Comparison of ENCODE assay signal across 8 mouse cellular contexts in the genomic region with DNA sequence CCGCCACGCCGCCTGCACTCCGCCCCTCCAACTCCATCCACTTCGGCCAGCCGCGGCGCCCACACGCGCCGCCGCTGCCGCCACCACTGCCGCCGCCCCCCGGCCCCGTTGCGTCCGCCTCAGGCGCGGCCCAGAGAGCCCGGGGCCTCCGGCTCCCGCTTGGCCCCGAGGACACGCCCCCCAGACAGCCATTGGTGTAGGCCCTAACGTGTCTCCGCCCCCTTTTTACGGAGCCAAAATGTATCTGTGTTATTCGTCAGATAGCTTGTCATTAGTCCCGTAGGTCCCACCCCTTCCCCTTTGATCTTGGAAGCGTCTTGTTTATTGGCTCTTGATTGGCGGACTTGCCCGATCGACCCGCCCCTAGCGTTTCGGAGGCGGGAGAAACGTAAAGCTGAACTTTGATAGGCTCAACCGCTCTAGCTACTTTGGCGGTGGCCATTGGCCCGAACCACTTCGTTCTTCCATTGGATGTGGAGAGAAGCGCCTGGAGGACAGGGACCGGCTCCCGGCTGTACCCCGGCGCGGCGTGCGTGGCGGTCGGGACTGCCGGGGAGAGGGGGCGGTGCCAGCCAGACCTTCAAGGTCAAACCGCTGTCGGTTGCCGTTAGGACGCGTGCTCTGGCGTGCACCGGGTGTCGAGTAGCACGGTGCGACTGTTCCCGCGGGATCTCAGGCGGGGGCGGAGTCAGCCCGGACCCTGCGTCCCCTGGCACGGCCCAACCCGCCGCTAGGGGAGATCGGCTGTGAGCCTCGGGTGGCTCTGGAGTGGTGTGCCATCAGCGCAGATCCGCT. TPM values are rescaled to one million over a fixed set of nuclear protein-coding genes. Genes with fewer than 3 reads are reported as not detected.
DNase-seq lines count a peak whose midpoint lies in the region; ATAC-seq and TF ChIP-seq lines count a peak whose summit lies in the region.

A gene (minus strand): TSS at position 152 of the 795 bp plus-strand sequence.

- H3K4me2 ChIP-seq in forebrain, embryonic 13.5 days = peak within 1 kb of the TSS; percentile 87
- H3K4me2 ChIP-seq in liver, postnatal 0 days (ENCODE audit: low read depth, low read length) = peak within 1 kb of the TSS; percentile 96
- H3K4me2 ChIP-seq in neural tube, embryonic 14.5 days (ENCODE audit: low read depth, low read length) = peak within 1 kb of the TSS; percentile 74

- intact Hi-C loops in heart, postnatal 10 days (cut with DNase I) = loop anchor here (1.0 kb wide), 1 partner anchor 14 kb away; a partner anchor contains a TSS

- no peaks in the 10 kb centered on the region for H3K9me3 ChIP-seq in ES-Bruce4 (replicated peaks; ENCODE audit: control insufficient read depth, insufficient read depth, low read length, poor library complexity, severe bottlenecking)
- H3K9me3 ChIP-seq in forebrain, embryonic 13.5 days (replicated peaks) = no peaks in the 10 kb centered on the region
- H3K9me3 ChIP-seq in liver, postnatal 0 days (ENCODE audit: low read length) = no peaks in the 10 kb centered on the region
- H3K9me3 ChIP-seq in neural tube, embryonic 14.5 days (ENCODE audit: control insufficient read depth, low read length) = no peaks in the 10 kb centered on the region

- TF ChIP-seq POLR2A in ES-Bruce4 (IDR thresholded peaks at IDR 0.05; ENCODE audit: insufficient read depth, low read length) = peak; percentile 91

- peaks cover 2% of the 10 kb centered on the region for H3K4me1 ChIP-seq in ES-Bruce4 (ENCODE audit: control insufficient read depth, insufficient read depth, low read length)
- peaks cover 28% of the 10 kb centered on the region for H3K4me1 ChIP-seq in forebrain, embryonic 13.5 days
- H3K4me1 ChIP-seq in liver, postnatal 0 days (ENCODE audit: insufficient read depth) = peaks cover 39% of the 10 kb centered on the region
- peaks cover 9% of the 10 kb centered on the region; the same call in 1 of the 2 replicates for H3K4me1 ChIP-seq in neural tube, embryonic 14.5 days (ENCODE audit: control insufficient read depth, insufficient read depth, low read length)

- H3K9ac ChIP-seq in ES-Bruce4 (ENCODE audit: low read depth, poor library complexity, severe bottlenecking) = peak within 1 kb of the TSS; percentile 86
- peak within 1 kb of the TSS; percentile 93 for H3K9ac ChIP-seq in forebrain, embryonic 13.5 days
- peak within 1 kb of the TSS; percentile 88 for H3K9ac ChIP-seq in liver, postnatal 0 days (replicated peaks)
- peak within 1 kb of the TSS; percentile 83 for H3K9ac ChIP-seq in neural tube, embryonic 14.5 days (replicated peaks; ENCODE audit: low read depth, low read length)

- peak; percentile 95 for ATAC-seq in cerebellum, adult (ENCODE audit: insufficient number of reproducible peaks, low FRiP score, low TSS enrichment)
- peak; percentile 98 for ATAC-seq in forebrain, embryonic 13.5 days
- ATAC-seq in liver, postnatal 0 days = peak; percentile 91
- peak; percentile 97 for ATAC-seq in neural tube, embryonic 14.5 days (ENCODE audit: low read depth)

- peak; percentile 51; the same call in 1 of the 2 replicates for TF ChIP-seq EP300 in ES-Bruce4 (IDR thresholded peaks at IDR 0.05; ENCODE audit: insufficient read depth, low read depth, low read length)
- TF ChIP-seq EP300 in liver, postnatal 0 days (IDR thresholded peaks at IDR 0.05; ENCODE audit: low read depth) = peak; percentile 48; the same call in 1 of the 2 replicates

- no peak for TF ChIP-seq CTCF in ES-Bruce4 (IDR thresholded peaks at IDR 0.05; ENCODE audit: low read depth, low read length)
- peak; percentile 90 for TF ChIP-seq CTCF in liver, postnatal 0 days (IDR thresholded peaks at IDR 0.05; ENCODE audit: low read depth)

- H3K27ac ChIP-seq in ES-Bruce4 (ENCODE audit: insufficient read depth, low read length) = peak within 1 kb of the TSS; percentile 80
- H3K27ac ChIP-seq in forebrain, embryonic 13.5 days = peak within 1 kb of the TSS; percentile 98
- H3K27ac ChIP-seq in liver, postnatal 0 days (ENCODE audit: low read depth) = peak within 1 kb of the TSS; percentile 99
- H3K27ac ChIP-seq in neural tube, embryonic 14.5 days (ENCODE audit: low read depth, low read length) = peak within 1 kb of the TSS; percentile 94

- DNase-seq in heart, postnatal 10 days = peak; percentile 100
- DNase-seq in large intestine, adult 2 months (ENCODE audit: low read depth, low spot score) = peak; percentile 100
- DNase-seq in liver, postnatal 0 days = peak; percentile 97
- DNase-seq in testis, postnatal 10 days (ENCODE audit: low spot score) = peak; percentile 99

- 0% methylated on average over 58 of the region's 79 CpGs for WGBS in forebrain, embryonic 13.5 days
- 1% methylated on average over 79 of the region's 79 CpGs for WGBS in large intestine, adult 2 months
- WGBS in liver, postnatal 0 days (ENCODE audit: insufficient replicate concordance) = under 1% methylated on average over 65 of the region's 79 CpGs
- WGBS in neural tube, embryonic 14.5 days = under 1% methylated on average over 70 of the region's 79 CpGs

- H3K36me3 ChIP-seq in ES-Bruce4 (ENCODE audit: control insufficient read depth, insufficient read depth, low read length, poor library complexity, severe bottlenecking) = no peaks in the 10 kb centered on the region
- H3K36me3 ChIP-seq in forebrain, embryonic 13.5 days (ENCODE audit: poor library complexity, severe bottlenecking) = no peaks in the 10 kb centered on the region
- H3K36me3 ChIP-seq in liver, postnatal 0 days (replicated peaks; ENCODE audit: insufficient read depth, low read length) = no peaks in the 10 kb centered on the region
- H3K36me3 ChIP-seq in neural tube, embryonic 14.5 days (ENCODE audit: control insufficient read depth, insufficient read depth, low read length) = no peaks in the 10 kb centered on the region

- H3K27me3 ChIP-seq in ES-Bruce4 (ENCODE audit: control insufficient read depth, insufficient read depth, low read length, poor library complexity, severe bottlenecking) = no peaks in the 10 kb centered on the region
- H3K27me3 ChIP-seq in forebrain, embryonic 13.5 days = no peaks in the 10 kb centered on the region
- no peaks in the 10 kb centered on the region for H3K27me3 ChIP-seq in liver, postnatal 0 days (ENCODE audit: insufficient read depth, low read length)
- no peaks in the 10 kb centered on the region for H3K27me3 ChIP-seq in neural tube, embryonic 14.5 days (ENCODE audit: control insufficient read depth, insufficient read depth, low read length)

- peak within 1 kb of the TSS; percentile 89 for H3K4me3 ChIP-seq in ES-Bruce4 (ENCODE audit: low read depth, low read length)
- H3K4me3 ChIP-seq in forebrain, embryonic 13.5 days = peak within 1 kb of the TSS; percentile 94
- H3K4me3 ChIP-seq in liver, postnatal 0 days (ENCODE audit: low read depth, low read length) = peak within 1 kb of the TSS; percentile 86
- peak within 1 kb of the TSS; percentile 62 for H3K4me3 ChIP-seq in neural tube, embryonic 14.5 days (ENCODE audit: low read depth, low read length)

RNA-seq across cellular contexts. Expression of the gene that starts here (rescaled TPM):
- polyA plus RNA-seq in ES-Bruce4 (2011; ENCODE audit: insufficient read depth, insufficient read length, low read depth, missing spikeins) = 31.2 and 38.0 TPM in 2 replicates
- polyA plus RNA-seq in forebrain, embryonic 13.5 days (2015; fragmentation: Nextera tagmentation; extraction: Ambion mirVana) = 14.4 and 16.2 TPM in 2 replicates
- 10 to 100 TPM; 22.0 to 23.3 TPM for total RNA-seq in heart, postnatal 10 days (2021)
- polyA plus RNA-seq in large intestine, adult 2 months (2012; rRNA removed) = 66.6 and 94.4 TPM in 2 replicates
- 4.8 and 6.3 TPM in 2 replicates for polyA plus RNA-seq in liver, postnatal 0 days (2015; fragmentation: Nextera tagmentation; extraction: Ambion mirVana)
- 14.1 and 15.5 TPM in 2 replicates for polyA plus RNA-seq in neural tube, embryonic 14.5 days (2014; fragmentation: Nextera tagmentation; extraction: Ambion mirVana)

Comparison
In these comparisons a context has a peak if more than half of its experiments do, and no peak if none do; other contexts are left out.
1. Peak in every context shown above with its lines: DNase-seq, ATAC-seq, H3K4me3 ChIP-seq and H3K27ac ChIP-seq.